Mouse (Mus musculus) kidney, embryonic 16.5 days (tissue): ENCODE measurements around the gene Lpcat3. TPM values are rescaled to one million over a fixed set of nuclear protein-coding genes. Genes with fewer than 3 reads are reported as not detected.

Experiments used
- ATAC-seq: fragments of 200-750 bp; cut with Nextera tagmentation; 2 replicates; pipeline ENCODE4 v1.8.0; 2017; ENCODE audit warnings: moderate TSS enrichment; ENCODE audit not compliant: low FRiP score, low TSS enrichment
- H3K27ac ChIP-seq: fragments of 300-500 bp; sonication (generic); 2 replicates; pipeline ENCODE4 v1.5.1; 2014; ENCODE audit warnings: low read length
- H3K27me3 ChIP-seq: fragments of 300-500 bp; sonication (generic); 2 replicates; pipeline ENCODE4 v1.6.1; 2014; ENCODE audit warnings: low read length, control low read depth, mixed read lengths; ENCODE audit not compliant: insufficient read depth
- H3K36me3 ChIP-seq: fragments of 300-500 bp; sonication (generic); 2 replicates; pipeline ENCODE4 v1.6.1; 2014; ENCODE audit warnings: low read length, control low read depth, mixed read lengths; ENCODE audit not compliant: insufficient read depth
- H3K4me1 ChIP-seq: fragments of 300-500 bp; sonication (generic); 2 replicates; pipeline ENCODE4 v1.6.1; 2014; ENCODE audit warnings: low read length, control low read depth, mixed read lengths; ENCODE audit not compliant: insufficient read depth
- H3K4me2 ChIP-seq: fragments of 300-500 bp; sonication (generic); replicated peaks from 2 replicates; pipeline ENCODE4 v1.6.1; 2014; ENCODE audit warnings: low read depth, low read length
- H3K4me3 ChIP-seq: fragments of 300-500 bp; sonication (generic); 2 replicates; pipeline ENCODE4 v1.5.1; 2014; ENCODE audit warnings: mild to moderate bottlenecking, low read length
- H3K9ac ChIP-seq: fragments of 300-500 bp; sonication (generic); replicated peaks from 2 replicates; pipeline ENCODE4 v1.6.1; 2014; ENCODE audit warnings: low read length
- H3K9me3 ChIP-seq: fragments of 300-500 bp; sonication (generic); 2 replicates; pipeline ENCODE4 v1.6.1; 2016; ENCODE audit warnings: low read length, control low read depth
- WGBS: fragments of 180-500 bp; shearing (Covaris S2); extraction: QIAGEN DNeasy Blood & Tissue Kit; methylation state at CpG from one replicate; pipeline ENCODE4 v1.1.7; 2014; 5-methylcytosine and 5-hydroxymethylcytosine counted together
- polyA plus RNA-seq: library from polyadenylated mRNA; unstranded; fragments of >200 nt; fragmentation: Nextera tagmentation; extraction: Ambion mirVana; gene quantifications from 2 replicates; pipeline ENCODE4 v1.2.1, GENCODE M21; 2015

Gene Lpcat3
- polyA plus RNA-seq, 1 experiment from 2014 or later: 97.2 TPM

DNA sequence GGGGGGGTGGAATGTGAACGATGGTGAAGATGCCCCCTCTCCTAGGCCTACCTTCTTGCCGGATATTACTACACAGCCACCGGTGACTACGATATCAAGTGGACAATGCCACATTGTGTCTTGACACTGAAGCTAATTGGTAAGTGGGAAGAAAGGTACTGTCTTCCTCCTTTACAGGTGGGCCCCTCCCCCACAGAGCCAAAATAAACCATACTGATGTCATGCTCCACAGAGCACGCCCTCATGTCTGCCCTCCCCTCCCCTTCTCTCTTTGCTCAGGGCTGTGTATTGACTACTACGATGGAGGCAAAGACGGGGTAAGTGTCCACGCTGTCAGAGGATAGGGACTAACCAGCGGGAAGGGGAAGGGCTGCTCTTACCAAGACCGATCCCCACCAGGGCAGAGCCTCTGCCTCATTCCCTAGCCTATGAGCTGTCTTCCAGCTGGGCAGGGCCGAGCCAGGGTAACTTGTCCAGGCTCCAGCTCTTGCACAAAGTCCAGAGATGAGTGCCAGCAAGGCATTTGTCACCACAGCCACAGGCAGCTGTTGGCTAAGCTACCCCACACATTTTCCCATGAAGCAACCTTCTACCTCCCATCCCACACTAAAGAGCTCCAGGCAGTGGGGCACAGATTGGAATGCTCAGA lies 37.3 kb downstream of the Lpcat3 start:
- no peaks in the 10 kb centered on the region for H3K9me3 ChIP-seq
- no peak overlapping the region for H3K9ac ChIP-seq
- WGBS: 61% methylated on average over 11 of the region's 11 CpGs
- peaks cover 8% of the 10 kb centered on the region for H3K4me1 ChIP-seq
- peaks cover 36% of the 10 kb centered on the region for H3K36me3 ChIP-seq
- H3K4me3 ChIP-seq: no peak overlapping the region
- peak overlapping the region; percentile 12; the same call in 1 of the 2 replicates for H3K27ac ChIP-seq
- H3K27me3 ChIP-seq: no peaks in the 10 kb centered on the region
- peak; percentile 21 for ATAC-seq
- no peak overlapping the region for H3K4me2 ChIP-seq

DNA sequence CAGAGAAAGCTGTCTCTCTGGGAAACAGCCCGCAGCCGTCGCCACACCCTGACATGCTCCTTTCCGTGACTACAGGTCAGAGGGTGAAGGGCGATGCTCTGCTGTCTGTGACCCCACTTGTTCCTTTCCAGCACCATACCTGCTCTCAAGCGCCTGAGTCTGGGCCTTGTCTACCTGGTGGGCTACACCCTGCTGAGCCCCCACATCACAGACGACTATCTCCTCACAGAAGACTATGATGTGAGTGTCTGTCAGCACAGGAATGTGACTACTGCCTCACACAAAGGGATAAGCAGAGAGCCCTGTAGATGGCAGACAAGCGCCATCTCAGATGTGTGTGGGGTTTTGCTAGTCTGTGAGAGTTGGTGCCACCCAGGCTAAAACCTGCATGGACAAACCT lies 38.5 kb downstream of the Lpcat3 start:
- Histone ChIP-seq H3K27ac (no peak overlapping the region), H3K4me2 (no peak overlapping the region), H3K4me1 (peaks cover 8% of the 10 kb centered on the region), H3K36me3 (peaks cover 47% of the 10 kb centered on the region), H3K9me3 (no peaks in the 10 kb centered on the region), H3K27me3 (no peaks in the 10 kb centered on the region), H3K9ac (no peak overlapping the region), H3K4me3 (no peak overlapping the region)
- 84% methylated on average over 8 of the region's 8 CpGs for WGBS
- no peak for ATAC-seq

DNA sequence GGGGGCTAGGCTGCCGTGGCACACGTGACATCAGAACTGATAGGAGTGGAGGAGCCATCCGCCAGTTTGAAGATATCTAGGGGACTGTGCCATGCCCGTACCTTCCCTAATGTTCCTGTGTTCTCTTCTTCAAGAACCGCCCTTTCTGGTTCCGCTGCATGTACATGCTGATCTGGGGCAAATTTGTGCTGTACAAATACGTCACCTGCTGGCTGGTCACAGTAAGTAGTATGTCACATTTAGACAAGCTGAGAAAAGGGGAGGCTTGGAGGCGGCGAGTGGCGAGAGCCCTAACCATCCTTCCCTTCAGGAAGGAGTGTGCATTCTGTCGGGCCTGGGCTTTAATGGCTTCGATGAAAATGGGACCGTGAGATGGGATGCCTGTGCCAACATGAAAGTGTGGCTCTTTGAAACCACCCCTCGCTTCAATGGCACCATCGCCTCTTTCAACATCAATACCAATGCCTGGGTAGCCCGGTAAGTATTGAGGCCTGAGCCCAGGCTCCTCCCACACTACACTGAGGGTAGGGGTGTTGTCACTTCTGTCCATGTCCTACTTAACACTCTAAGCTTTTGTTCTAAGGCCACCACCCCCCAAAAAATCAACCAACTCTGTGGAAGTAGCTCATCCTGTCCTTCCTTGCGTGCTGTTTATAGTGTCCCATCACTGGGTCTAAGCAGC lies 39.4 kb downstream of the Lpcat3 start:
- no peak overlapping the region for H3K27ac ChIP-seq
- 91% methylated on average over 17 of the region's 17 CpGs for WGBS

GRCm38 (mm10) chr6:124702784-124703103 lies 39.9 kb downstream of the Lpcat3 start:
- H3K36me3 ChIP-seq: peaks cover 53% of the 10 kb centered on the region
- peaks cover 8% of the 10 kb centered on the region for H3K4me1 ChIP-seq
- no peaks in the 10 kb centered on the region for H3K27me3 ChIP-seq
- no peak overlapping the region for H3K27ac ChIP-seq
- 45% methylated on average over 3 of the region's 3 CpGs for WGBS
- H3K9me3 ChIP-seq: no peaks in the 10 kb centered on the region
- no peak overlapping the region for H3K4me2 ChIP-seq
- H3K9ac ChIP-seq: no peak overlapping the region
- H3K4me3 ChIP-seq: no peak overlapping the region
- ATAC-seq: peak; percentile 47

More for the DNA sequence above, 39.4 kb downstream of the Lpcat3 start:
- Histone ChIP-seq H3K9ac (no peak overlapping the region), H3K4me2 (no peak overlapping the region), H3K9me3 (no peaks in the 10 kb centered on the region), H3K4me3 (no peak overlapping the region), H3K27me3 (no peaks in the 10 kb centered on the region), H3K36me3 (peaks cover 48% of the 10 kb centered on the region), H3K4me1 (peaks cover 8% of the 10 kb centered on the region)
- peak; percentile 5; the same call in 1 of the 2 replicates for ATAC-seq

DNA sequence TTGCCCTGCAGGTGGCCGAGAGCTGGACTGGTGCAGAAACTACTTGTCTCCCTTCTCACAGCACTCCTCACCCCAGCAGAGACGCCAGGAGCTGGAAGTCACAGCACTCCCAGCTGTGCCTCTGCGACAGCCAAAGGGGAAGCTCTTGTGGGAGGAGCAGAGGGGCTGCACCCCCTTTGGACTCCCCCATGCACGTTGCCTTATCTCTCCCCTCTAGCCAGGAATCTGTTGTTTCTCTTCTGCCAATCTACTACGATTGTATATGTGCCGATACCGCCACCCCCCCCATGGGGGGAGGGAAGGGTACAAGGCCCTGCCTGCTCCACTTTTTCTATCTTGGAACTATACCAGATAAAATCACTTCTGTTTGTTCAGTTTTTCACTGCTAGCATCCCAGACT lies 41.0 kb downstream of the Lpcat3 start:
- H3K4me1 ChIP-seq: peaks cover 8% of the 10 kb centered on the region
- H3K9me3 ChIP-seq: no peaks in the 10 kb centered on the region
- 82% methylated on average over 7 of the region's 7 CpGs for WGBS
- H3K4me2 ChIP-seq: no peak overlapping the region
- H3K27me3 ChIP-seq: no peaks in the 10 kb centered on the region
- no peak for ATAC-seq
- H3K36me3 ChIP-seq: peaks cover 59% of the 10 kb centered on the region
- no peak overlapping the region for H3K9ac ChIP-seq
- no peak overlapping the region for H3K27ac ChIP-seq
- no peak overlapping the region for H3K4me3 ChIP-seq

DNA sequence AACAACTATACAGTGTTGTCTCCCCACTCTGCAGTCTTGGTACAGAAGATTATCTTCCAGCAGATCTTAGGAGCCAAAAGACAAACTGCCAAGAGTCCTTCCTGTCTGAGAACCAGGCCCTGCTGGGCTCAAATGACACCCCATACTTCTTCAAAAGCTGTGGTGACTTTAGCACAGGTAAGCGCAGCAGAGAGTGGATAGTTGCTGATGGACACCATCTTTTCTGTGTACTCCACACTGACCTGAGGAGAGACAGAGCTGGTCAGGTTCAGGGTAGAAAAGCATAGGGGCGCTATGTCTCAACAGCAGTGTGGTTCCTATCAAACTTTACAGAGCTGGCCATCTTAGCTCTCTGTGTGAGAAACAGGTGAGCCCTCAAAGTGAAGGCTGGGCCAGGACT lies 41.6 kb downstream of the Lpcat3 start:
- no peak overlapping the region for H3K9ac ChIP-seq
- no peaks in the 10 kb centered on the region for H3K9me3 ChIP-seq
- H3K4me1 ChIP-seq: peaks cover 11% of the 10 kb centered on the region
- H3K4me3 ChIP-seq: no peak overlapping the region
- no peak overlapping the region for H3K27ac ChIP-seq
- H3K27me3 ChIP-seq: no peaks in the 10 kb centered on the region
- no peak overlapping the region for H3K4me2 ChIP-seq
- peaks cover 60% of the 10 kb centered on the region for H3K36me3 ChIP-seq
- WGBS: 90% methylated on average over 2 of the region's 2 CpGs
- no peak for ATAC-seq

- Histone ChIP-seq H3K9ac (no peak overlapping the region), H3K27ac (no peak overlapping the region), H3K9me3 (no peaks in the 10 kb centered on the region), H3K4me1 (peaks cover 18% of the 10 kb centered on the region), H3K27me3 (no peaks in the 10 kb centered on the region), H3K4me3 (no peak overlapping the region), H3K36me3 (peaks cover 63% of the 10 kb centered on the region), H3K4me2 (no peak overlapping the region)
- ATAC-seq: no peak
- 68% methylated on average over 5 of the region's 5 CpGs for WGBS
Observed at GRCm38 (mm10) chr6:124706061-124706627, 43.3 kb downstream of the Lpcat3 start.

DNA sequence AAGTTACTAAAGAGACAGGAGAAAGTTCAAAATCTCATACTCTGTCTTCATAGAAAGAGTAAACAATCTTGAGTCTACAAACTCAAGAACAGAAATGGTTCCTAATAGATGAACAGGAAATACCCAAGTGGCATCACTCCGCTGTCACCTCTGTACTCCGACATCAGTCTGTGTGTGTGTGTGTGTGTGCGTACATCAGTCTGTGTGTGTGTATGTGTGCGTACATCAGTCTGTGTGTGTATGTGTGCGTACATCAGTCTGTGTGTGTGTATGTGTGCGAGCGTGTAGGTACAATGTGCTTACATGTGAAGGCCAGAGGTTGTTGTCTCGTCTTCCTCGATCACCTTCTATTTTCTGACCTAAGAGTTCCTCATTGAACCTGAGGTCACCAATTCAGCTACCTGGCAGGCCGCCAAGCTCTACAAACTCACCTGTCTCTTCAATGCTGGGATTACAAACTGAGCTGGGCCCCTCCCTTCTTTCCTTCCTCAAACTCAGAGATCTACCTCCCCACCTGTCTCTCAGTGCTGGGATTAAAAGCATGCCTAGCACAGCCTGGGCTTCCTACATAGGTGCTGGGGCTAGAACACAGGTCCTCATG lies 45.6 kb downstream of the Lpcat3 start:
- Histone ChIP-seq H3K9me3 (no peaks in the 10 kb centered on the region), H3K4me1 (peaks cover 23% of the 10 kb centered on the region), H3K9ac (no peak overlapping the region), H3K27ac (no peak overlapping the region), H3K4me3 (no peak overlapping the region), H3K36me3 (peaks cover 43% of the 10 kb centered on the region), H3K4me2 (no peak overlapping the region), H3K27me3 (no peaks in the 10 kb centered on the region)
- WGBS: 89% methylated on average over 10 of the region's 10 CpGs
- ATAC-seq: no peak

GRCm38 (mm10) chr6:124711824-124712782 lies 49.3 kb downstream of the Lpcat3 start, which contains the start of the genes Emg1 and Phb2:
Gene Emg1 (minus strand): TSS chr6:124712178.
Gene Phb2 (plus strand): TSS chr6:124712336.
- under 1% methylated on average over 73 of the region's 76 CpGs for WGBS
- Histone ChIP-seq H3K36me3 (peaks cover 51% of the 10 kb centered on the region), H3K9ac (peak within 1 kb of the TSS; percentile 93), H3K27ac (peak within 1 kb of the TSS; percentile 95), H3K4me2 (peak within 1 kb of the TSS; percentile 93), H3K9me3 (no peaks in the 10 kb centered on the region), H3K27me3 (no peaks in the 10 kb centered on the region), H3K4me1 (peaks cover 33% of the 10 kb centered on the region), H3K4me3 (peak within 1 kb of the TSS; percentile 98)
- peak; percentile 96 for ATAC-seq
